Mouse (Mus musculus) retina, postnatal 1 day (tissue): ENCODE measurements at regions not wholly inside any gene's neighbourhood (a gene's known extent, or its start where the extent isn't known, plus 50 kb on each side); places are given as distances from the start of the nearest gene placed in this dataset.

Experiments
- DNase-seq: peaks from one replicate; pipeline ENCODE4 v3.0.0-alpha.2; 2012

- DNase-seq, result no peak
Observed at GRCm38 (mm10) chr14:99434645-99435044, 136.2 kb downstream of the Klf5 start.

GRCm38 (mm10) chr14:99435512-99435911 lies 137.0 kb downstream of the Klf5 start:
- DNase-seq, result no peak

GRCm38 (mm10) chr14:99436051-99436450 lies 137.6 kb downstream of the Klf5 start:
- no peak for DNase-seq

GRCm38 (mm10) chr14:99449112-99449511 lies 150.6 kb downstream of the Klf5 start:
- no peak for DNase-seq

GRCm38 (mm10) chr14:99449870-99450269 lies 151.4 kb downstream of the Klf5 start:
- no peak for DNase-seq

GRCm38 (mm10) chr14:99451110-99451795 lies 152.8 kb downstream of the Klf5 start:
- no peak for DNase-seq

GRCm38 (mm10) chr14:99453916-99454315 lies 155.4 kb downstream of the Klf5 start:
- no peak for DNase-seq

GRCm38 (mm10) chr14:99456555-99456954 lies 158.1 kb downstream of the Klf5 start:
- no peak for DNase-seq

GRCm38 (mm10) chr14:99457573-99457972 lies 159.1 kb downstream of the Klf5 start:
- DNase-seq, result no peak

GRCm38 (mm10) chr14:99472111-99472510 lies 173.6 kb downstream of the Klf5 start:
- DNase-seq, result no peak

- DNase-seq, result no peak
Observed at GRCm38 (mm10) chr14:99475271-99475670, 176.8 kb downstream of the Klf5 start.

- DNase-seq, result no peak
Observed at GRCm38 (mm10) chr14:99480325-99481077, 182.0 kb downstream of the Klf5 start.

GRCm38 (mm10) chr14:99487981-99488380 lies 189.5 kb downstream of the Klf5 start:
- no peak for DNase-seq

- no peak for DNase-seq
Observed at GRCm38 (mm10) chr14:99493197-99493596, 194.7 kb downstream of the Klf5 start.

GRCm38 (mm10) chr14:99493659-99494058 lies 195.2 kb downstream of the Klf5 start:
- no peak for DNase-seq

- DNase-seq, result no peak
Observed at GRCm38 (mm10) chr14:99499502-99500266, 201.2 kb downstream of the Klf5 start.

- no peak for DNase-seq
Observed at GRCm38 (mm10) chr14:99504909-99505308, 206.4 kb downstream of the Klf5 start.

- DNase-seq, result no peak
Observed at GRCm38 (mm10) chr14:99509696-99510536, 211.4 kb downstream of the Klf5 start.

- DNase-seq, result no peak
Observed at GRCm38 (mm10) chr14:99515474-99515873, 217.0 kb downstream of the Klf5 start.

GRCm38 (mm10) chr14:99516703-99517102 lies 218.2 kb downstream of the Klf5 start:
- no peak for DNase-seq

- no peak for DNase-seq
Observed at GRCm38 (mm10) chr14:99520343-99520742, 221.9 kb downstream of the Klf5 start.

- no peak for DNase-seq
Observed at GRCm38 (mm10) chr14:99521954-99522523, 223.5 kb downstream of the Klf5 start.
